Mouse (Mus musculus): ENCODE measurements around the gene Nwd1. TPM values are rescaled to one million over a fixed set of nuclear protein-coding genes. Genes with fewer than 3 reads are reported as not detected.
"Not testable (repeated sequence)": the region's sequence is repeated elsewhere in the genome, so short reads cannot be mapped to it uniquely, and the experiment has no call there.

Nwd1 gene
- polyA plus RNA-seq, 1 experiment from 2014 or later: not detected

- ATAC-seq (replicated peaks; ENCODE audit: low FRiP score) (no peak), DNase-seq (ENCODE audit: low spot score) (no peak)
- Histone ChIP-seq H3K27me3 (replicated peaks; ENCODE audit: control insufficient read depth, insufficient read depth, low read length) (no peaks in the 10 kb centered on the region), H3K36me3 (ENCODE audit: control insufficient read depth, insufficient read depth, low read length) (no peaks in the 10 kb centered on the region), H3K4me1 (replicated peaks; ENCODE audit: control insufficient read depth, insufficient read depth, low read length) (peaks cover 5% of the 10 kb centered on the region), H3K4me3 (ENCODE audit: low read depth, low read length) (no peak overlapping the region), H3K27ac (ENCODE audit: low read depth, low read length) (no peak overlapping the region), H3K9me3 (ENCODE audit: control insufficient read depth, low read length) (no peaks in the 10 kb centered on the region), H3K9ac (ENCODE audit: low read depth, low read length) (no peak overlapping the region), H3K4me2 (no peak overlapping the region)
- 66% methylated on average over 3 of the region's 3 CpGs for WGBS
Measured at GRCm38 (mm10) chr8:72664107-72664652, 17.7 kb downstream of the Nwd1 start.

- Histone ChIP-seq H3K4me2 (peak overlapping the region; percentile 42), H3K4me3 (ENCODE audit: low read depth, low read length) (no peak overlapping the region), H3K4me1 (replicated peaks; ENCODE audit: control insufficient read depth, insufficient read depth, low read length) (peaks cover 5% of the 10 kb centered on the region), H3K27ac (ENCODE audit: low read depth, low read length) (peak overlapping the region; percentile 16; the same call in 1 of the 2 replicates), H3K36me3 (ENCODE audit: control insufficient read depth, insufficient read depth, low read length) (no peaks in the 10 kb centered on the region), H3K27me3 (replicated peaks; ENCODE audit: control insufficient read depth, insufficient read depth, low read length) (no peaks in the 10 kb centered on the region), H3K9me3 (ENCODE audit: control insufficient read depth, low read length) (no peaks in the 10 kb centered on the region), H3K9ac (ENCODE audit: low read depth, low read length) (no peak overlapping the region)
- DNase-seq (ENCODE audit: low spot score) (no peak), ATAC-seq (replicated peaks; ENCODE audit: low FRiP score) (peak; percentile 68)
- 52% methylated on average over 5 of the region's 5 CpGs for WGBS
Measured at GRCm38 (mm10) chr8:72664757-72665156, 18.2 kb downstream of the Nwd1 start.

GRCm38 (mm10) chr8:72665405-72665804 lies 18.9 kb downstream of the Nwd1 start:
- DNase-seq (ENCODE audit: low spot score) (no peak), ATAC-seq (replicated peaks; ENCODE audit: low FRiP score) (peak; percentile 85)
- Histone ChIP-seq H3K4me3 (ENCODE audit: low read depth, low read length) (no peak overlapping the region), H3K9ac (ENCODE audit: low read depth, low read length) (no peak overlapping the region), H3K9me3 (ENCODE audit: control insufficient read depth, low read length) (no peaks in the 10 kb centered on the region), H3K27ac (ENCODE audit: low read depth, low read length) (0 out of 2 replicates have a peak overlapping the region, but pooled peaks have one; percentile 41), H3K4me1 (replicated peaks; ENCODE audit: control insufficient read depth, insufficient read depth, low read length) (peaks cover 5% of the 10 kb centered on the region), H3K36me3 (ENCODE audit: control insufficient read depth, insufficient read depth, low read length) (no peaks in the 10 kb centered on the region), H3K27me3 (replicated peaks; ENCODE audit: control insufficient read depth, insufficient read depth, low read length) (no peaks in the 10 kb centered on the region), H3K4me2 (peak overlapping the region; percentile 42)
- 31% methylated on average over 5 of the region's 5 CpGs for WGBS

GRCm38 (mm10) chr8:72668925-72669324 lies 22.4 kb downstream of the Nwd1 start:
- Histone ChIP-seq H3K4me1 (replicated peaks; ENCODE audit: control insufficient read depth, insufficient read depth, low read length) (peaks cover 5% of the 10 kb centered on the region), H3K9me3 (ENCODE audit: control insufficient read depth, low read length) (no peaks in the 10 kb centered on the region), H3K36me3 (ENCODE audit: control insufficient read depth, insufficient read depth, low read length) (no peaks in the 10 kb centered on the region), H3K27me3 (replicated peaks; ENCODE audit: control insufficient read depth, insufficient read depth, low read length) (no peaks in the 10 kb centered on the region), H3K27ac (ENCODE audit: low read depth, low read length) (no peak overlapping the region), H3K4me2 (no peak overlapping the region), H3K9ac (ENCODE audit: low read depth, low read length) (no peak overlapping the region), H3K4me3 (ENCODE audit: low read depth, low read length) (no peak overlapping the region)
- ATAC-seq (replicated peaks; ENCODE audit: low FRiP score) (no peak), DNase-seq (ENCODE audit: low spot score) (no peak)

GRCm38 (mm10) chr8:72672802-72673201 lies 26.3 kb downstream of the Nwd1 start:
- H3K9me3 ChIP-seq (ENCODE audit: control insufficient read depth, low read length): no peaks in the 10 kb centered on the region
- 0 out of 2 replicates have a peak, but pooled peaks cover 2% of the 10 kb centered on the region for H3K4me1 ChIP-seq (replicated peaks; ENCODE audit: control insufficient read depth, insufficient read depth, low read length)
- no peak overlapping the region for H3K9ac ChIP-seq (ENCODE audit: low read depth, low read length)
- H3K4me2 ChIP-seq: no peak overlapping the region
- no peak overlapping the region for H3K27ac ChIP-seq (ENCODE audit: low read depth, low read length)
- no peak for DNase-seq (ENCODE audit: low spot score)
- 68% methylated on average over 1 of the region's 1 CpGs for WGBS
- H3K27me3 ChIP-seq (replicated peaks; ENCODE audit: control insufficient read depth, insufficient read depth, low read length): no peaks in the 10 kb centered on the region
- no peaks in the 10 kb centered on the region for H3K36me3 ChIP-seq (ENCODE audit: control insufficient read depth, insufficient read depth, low read length)
- no peak for ATAC-seq (replicated peaks; ENCODE audit: low FRiP score)
- no peak overlapping the region for H3K4me3 ChIP-seq (ENCODE audit: low read depth, low read length)

GRCm38 (mm10) chr8:72674184-72674583 lies 27.7 kb downstream of the Nwd1 start:
- Histone ChIP-seq H3K36me3 (ENCODE audit: control insufficient read depth, insufficient read depth, low read length) (no peaks in the 10 kb centered on the region), H3K9me3 (ENCODE audit: control insufficient read depth, low read length) (no peaks in the 10 kb centered on the region), H3K9ac (ENCODE audit: low read depth, low read length) (no peak overlapping the region), H3K27ac (ENCODE audit: low read depth, low read length) (no peak overlapping the region), H3K4me1 (replicated peaks; ENCODE audit: control insufficient read depth, insufficient read depth, low read length) (no peaks in the 10 kb centered on the region), H3K4me2 (no peak overlapping the region), H3K4me3 (ENCODE audit: low read depth, low read length) (no peak overlapping the region), H3K27me3 (replicated peaks; ENCODE audit: control insufficient read depth, insufficient read depth, low read length) (no peaks in the 10 kb centered on the region)
- ATAC-seq (replicated peaks; ENCODE audit: low FRiP score) (no peak), DNase-seq (ENCODE audit: low spot score) (no peak)
- 76% methylated on average over 2 of the region's 2 CpGs for WGBS

- Histone ChIP-seq H3K4me1 (replicated peaks; ENCODE audit: control insufficient read depth, insufficient read depth, low read length) (no peaks in the 10 kb centered on the region), H3K27me3 (replicated peaks; ENCODE audit: control insufficient read depth, insufficient read depth, low read length) (no peaks in the 10 kb centered on the region), H3K9me3 (ENCODE audit: control insufficient read depth, low read length) (no peaks in the 10 kb centered on the region), H3K36me3 (ENCODE audit: control insufficient read depth, insufficient read depth, low read length) (no peaks in the 10 kb centered on the region), H3K27ac (ENCODE audit: low read depth, low read length) (no peak overlapping the region), H3K4me2 (no peak overlapping the region), H3K4me3 (ENCODE audit: low read depth, low read length) (no peak overlapping the region), H3K9ac (ENCODE audit: low read depth, low read length) (no peak overlapping the region)
- 60% methylated on average over 4 of the region's 4 CpGs for WGBS
- ATAC-seq (replicated peaks; ENCODE audit: low FRiP score): no peak
- no peak for DNase-seq (ENCODE audit: low spot score)
Measured at GRCm38 (mm10) chr8:72676436-72676835, 29.9 kb downstream of the Nwd1 start.

GRCm38 (mm10) chr8:72676844-72677243 lies 30.3 kb downstream of the Nwd1 start:
- not testable (repeated sequence) for H3K27me3 ChIP-seq (replicated peaks; ENCODE audit: control insufficient read depth, insufficient read depth, low read length); DNase-seq (ENCODE audit: low spot score); H3K27ac ChIP-seq (ENCODE audit: low read depth, low read length); H3K4me3 ChIP-seq (ENCODE audit: low read depth, low read length); H3K9ac ChIP-seq (ENCODE audit: low read depth, low read length); H3K36me3 ChIP-seq (ENCODE audit: control insufficient read depth, insufficient read depth, low read length); H3K4me1 ChIP-seq (replicated peaks; ENCODE audit: control insufficient read depth, insufficient read depth, low read length); H3K9me3 ChIP-seq (ENCODE audit: control insufficient read depth, low read length); ATAC-seq (replicated peaks; ENCODE audit: low FRiP score); H3K4me2 ChIP-seq
- WGBS: 67% methylated on average over 2 of the region's 2 CpGs

- Histone ChIP-seq H3K36me3 (ENCODE audit: control insufficient read depth, insufficient read depth, low read length) (no peaks in the 10 kb centered on the region), H3K4me2 (no peak overlapping the region), H3K9ac (ENCODE audit: low read depth, low read length) (no peak overlapping the region), H3K9me3 (ENCODE audit: control insufficient read depth, low read length) (no peaks in the 10 kb centered on the region), H3K27me3 (replicated peaks; ENCODE audit: control insufficient read depth, insufficient read depth, low read length) (no peaks in the 10 kb centered on the region), H3K27ac (ENCODE audit: low read depth, low read length) (no peak overlapping the region), H3K4me3 (ENCODE audit: low read depth, low read length) (no peak overlapping the region), H3K4me1 (replicated peaks; ENCODE audit: control insufficient read depth, insufficient read depth, low read length) (no peaks in the 10 kb centered on the region)
- DNase-seq (ENCODE audit: low spot score) (no peak), ATAC-seq (replicated peaks; ENCODE audit: low FRiP score) (no peak)
- 59% methylated on average over 5 of the region's 5 CpGs for WGBS
Measured at GRCm38 (mm10) chr8:72677331-72677730, 30.8 kb downstream of the Nwd1 start.
